Mouse (Mus musculus) stomach, postnatal 0 days (tissue): Measurements from ENCODE around the gene Safb.

Source experiments
- CTCF ChIP-seq: IDR thresholded peaks from 2 replicates; pipeline ENCODE4 v1.5.1; 2016; ENCODE audit warnings: antibody characterized with exemption, low read depth, mild to moderate bottlenecking, moderate library complexity
- EP300 ChIP-seq: optimal IDR thresholded peaks from 2 replicates; pipeline ENCODE3; 2016; ENCODE audit warnings: antibody characterized with exemption

GRCm38 (mm10) chr17:56542736-56543135, 41.9 kb upstream of the Safb start:
- TF ChIP-seq EP300 (no peak), CTCF (no peak)
